Mouse (Mus musculus) embryonic facial prominence, embryonic 12.5 days (tissue): ENCODE data around the gene Rftn1. TPM values are rescaled to one million over a fixed set of nuclear protein-coding genes. Genes with fewer than 3 reads are reported as not detected.
A peak's percentile ranks its signal among the peaks of the same experiment; 100 is the strongest.

Experiments
- ATAC-seq: fragments of 200-750 bp; cut with Nextera tagmentation; 2 replicates; pipeline ENCODE4 v1.8.0; 2017; ENCODE audit not compliant: insufficient number of reproducible peaks, insufficient read depth, low FRiP score, low TSS enrichment
- H3K27ac ChIP-seq: fragments of 300-500 bp; sonication (generic); 2 replicates; pipeline ENCODE4 v1.5.1; 2016; ENCODE audit warnings: mild to moderate bottlenecking
- H3K27me3 ChIP-seq: fragments of 300-500 bp; sonication (generic); 2 replicates; pipeline ENCODE4 v1.6.1; 2016; ENCODE audit warnings: mild to moderate bottlenecking, moderate library complexity
- H3K36me3 ChIP-seq: fragments of 300-500 bp; sonication (generic); 2 replicates; pipeline ENCODE4 v1.6.1; 2016; ENCODE audit warnings: mild to moderate bottlenecking
- H3K4me1 ChIP-seq: fragments of 300-500 bp; sonication (generic); 2 replicates; pipeline ENCODE4 v1.6.1; 2016
- H3K4me2 ChIP-seq: fragments of 300-500 bp; sonication (generic); replicated peaks from 2 replicates; pipeline ENCODE4 v1.6.1; 2016; ENCODE audit warnings: mild to moderate bottlenecking, moderate library complexity
- H3K4me3 ChIP-seq: fragments of 300-500 bp; sonication (generic); 2 replicates; pipeline ENCODE4 v1.5.1; 2016; ENCODE audit warnings: mild to moderate bottlenecking
- H3K9ac ChIP-seq: fragments of 300-500 bp; sonication (generic); 2 replicates; pipeline ENCODE4 v1.6.1; 2016; ENCODE audit warnings: mild to moderate bottlenecking, moderate library complexity
- H3K9me3 ChIP-seq: fragments of 300-500 bp; sonication (generic); 2 replicates; pipeline ENCODE4 v1.6.1; 2016; ENCODE audit warnings: mild to moderate bottlenecking, moderate library complexity
- WGBS: fragments of 180-500 bp; shearing (Covaris S2); methylation state at CpG from one replicate; pipeline ENCODE4 v1.1.7; 2016; 5-methylcytosine and 5-hydroxymethylcytosine counted together
- polyA plus RNA-seq: library from polyadenylated mRNA; unstranded; fragments of >200 nt; fragmentation: Nextera tagmentation; extraction: Ambion mirVana; gene quantifications from 2 replicates; pipeline ENCODE4 v1.2.1, GENCODE M21; 2016

The Rftn1 gene
- polyA plus RNA-seq, 1 experiment from 2014 or later: 12.1 TPM

DNA sequence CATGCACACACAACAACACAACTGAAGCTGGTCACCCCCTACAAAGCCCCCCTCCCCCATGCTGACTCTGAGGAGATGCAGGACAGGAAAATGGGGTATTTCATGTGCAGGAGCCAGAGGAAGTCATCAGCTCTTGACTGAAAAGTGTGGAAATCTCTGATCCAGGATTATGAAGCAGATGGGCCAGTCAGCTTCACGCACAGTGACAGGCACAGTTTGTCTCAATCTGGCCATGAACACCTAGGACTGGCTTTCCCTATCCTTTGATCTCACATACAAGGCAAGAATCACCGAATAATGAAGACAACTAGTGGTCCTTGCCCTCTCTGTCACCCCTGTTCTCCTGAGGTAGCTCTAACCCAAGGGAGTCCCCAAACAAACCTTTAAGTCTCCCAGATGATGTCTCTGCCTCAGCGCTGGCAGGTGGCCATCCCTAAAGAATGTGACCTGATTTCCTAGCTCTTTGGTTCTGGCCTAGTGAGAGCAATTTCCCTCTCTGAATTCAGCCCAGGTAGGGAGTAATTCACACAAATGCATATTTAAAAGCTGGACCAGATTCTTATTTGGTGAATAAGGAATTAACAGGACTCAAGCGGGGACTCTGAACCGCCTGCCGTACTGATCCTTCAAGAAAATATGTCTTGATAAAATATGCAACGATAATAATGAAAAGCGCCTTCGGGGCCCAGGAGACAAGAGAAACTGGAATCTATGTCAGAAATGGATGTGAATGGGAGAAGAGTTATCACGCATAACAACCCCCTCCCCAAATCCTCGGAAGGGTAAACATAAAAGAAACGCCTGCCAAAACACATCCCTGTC, 6.0 kb downstream of the Rftn1 start:
- Histone ChIP-seq H3K9ac (no peak overlapping the region), H3K4me1 (0 out of 2 replicates have a peak, but pooled peaks cover 4% of the 10 kb centered on the region), H3K27me3 (0 out of 2 replicates have a peak, but pooled peaks cover 3% of the 10 kb centered on the region), H3K9me3 (no peaks in the 10 kb centered on the region), H3K36me3 (no peaks in the 10 kb centered on the region), H3K27ac (no peak overlapping the region), H3K4me3 (no peak overlapping the region), H3K4me2 (no peak overlapping the region)
- 82% methylated on average over 12 of the region's 12 CpGs for WGBS
- no peak for ATAC-seq

DNA sequence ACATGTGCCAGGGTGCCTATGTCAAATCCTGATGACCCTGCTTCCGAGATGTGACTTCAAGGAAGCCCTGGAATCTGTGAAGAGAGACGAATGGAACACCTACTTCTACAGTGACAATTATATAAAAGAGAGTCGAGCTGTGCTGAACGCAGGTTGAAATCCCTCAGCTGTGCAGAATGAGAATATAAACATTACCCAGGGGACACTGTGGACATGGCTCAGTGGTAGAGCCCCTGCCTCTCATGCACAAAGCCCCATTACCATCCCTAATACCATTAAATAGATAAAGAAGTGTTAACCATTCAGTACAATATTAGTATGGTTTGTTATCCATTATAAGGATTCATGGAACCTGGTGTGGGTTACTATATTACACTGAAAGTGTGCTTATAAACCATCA, 7.2 kb downstream of the Rftn1 start:
- no peak overlapping the region for H3K27ac ChIP-seq
- H3K4me2 ChIP-seq: no peak overlapping the region
- H3K9ac ChIP-seq: no peak overlapping the region
- no peaks in the 10 kb centered on the region for H3K27me3 ChIP-seq
- H3K4me1 ChIP-seq: 0 out of 2 replicates have a peak, but pooled peaks cover 4% of the 10 kb centered on the region
- no peaks in the 10 kb centered on the region for H3K9me3 ChIP-seq
- H3K4me3 ChIP-seq: no peak overlapping the region
- no peak for ATAC-seq
- H3K36me3 ChIP-seq: no peaks in the 10 kb centered on the region
- 77% methylated on average over 4 of the region's 4 CpGs for WGBS

DNA sequence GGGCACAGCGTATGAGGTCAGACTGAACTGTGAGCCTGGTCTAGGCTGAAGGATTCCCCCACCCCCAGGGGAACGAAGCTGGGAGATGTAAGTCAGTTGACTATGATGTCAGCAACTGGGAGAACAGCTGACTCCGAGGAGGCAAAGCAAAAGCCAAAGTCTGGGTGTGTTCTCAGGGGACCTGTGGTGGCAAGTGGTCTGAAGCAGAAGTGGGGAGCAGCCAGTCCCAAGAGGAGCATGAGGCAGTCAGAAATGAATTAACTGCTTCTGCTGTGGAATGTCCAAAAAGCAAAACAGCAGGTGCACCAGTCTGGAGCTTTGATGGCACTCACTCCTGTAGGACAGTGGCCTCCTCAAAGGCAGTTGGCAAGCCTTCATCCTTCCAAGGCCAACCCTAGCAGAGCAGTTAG, 7.9 kb downstream of the Rftn1 start:
- Histone ChIP-seq H3K4me2 (no peak overlapping the region), H3K36me3 (no peaks in the 10 kb centered on the region), H3K9me3 (0 out of 2 replicates have a peak, but pooled peaks cover 2% of the 10 kb centered on the region), H3K27ac (no peak overlapping the region), H3K4me3 (no peak overlapping the region), H3K9ac (no peak overlapping the region), H3K27me3 (no peaks in the 10 kb centered on the region), H3K4me1 (0 out of 2 replicates have a peak, but pooled peaks cover 4% of the 10 kb centered on the region)
- 71% methylated on average over 3 of the region's 3 CpGs for WGBS
- ATAC-seq: no peak

DNA sequence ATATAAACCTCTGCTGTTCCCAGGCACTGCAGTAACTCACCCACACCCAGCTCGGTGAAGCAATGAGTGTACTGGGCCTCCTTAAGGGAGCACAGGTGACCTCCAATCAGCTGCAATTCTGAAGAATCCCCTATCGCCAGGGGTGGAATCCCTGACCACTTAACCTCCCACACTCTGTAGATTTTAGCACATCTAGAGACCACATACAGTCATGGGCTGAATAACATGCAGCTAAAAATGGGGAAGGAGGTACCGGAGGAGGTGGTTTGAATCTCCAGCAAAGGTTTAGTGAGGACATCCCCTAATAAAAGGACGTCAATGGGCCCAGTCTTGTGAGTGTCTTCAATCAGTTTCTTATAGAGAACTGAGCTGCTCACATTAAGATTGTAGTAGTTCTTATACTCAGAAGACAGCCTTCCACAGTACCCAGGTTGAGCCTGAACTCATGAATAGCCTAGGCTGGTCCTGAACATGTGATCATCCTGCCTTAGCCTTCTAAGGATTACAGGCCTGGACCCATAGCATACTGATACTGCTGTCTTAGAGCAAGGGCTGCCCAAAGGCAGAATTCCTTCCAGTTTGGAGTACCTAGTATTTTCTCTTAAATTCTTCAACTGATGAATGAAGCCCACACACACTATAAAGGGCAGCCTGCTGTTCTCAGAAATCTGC, 9.4 kb downstream of the Rftn1 start:
- H3K4me2 ChIP-seq: no peak overlapping the region
- no peaks in the 10 kb centered on the region for H3K36me3 ChIP-seq
- H3K4me1 ChIP-seq: 0 out of 2 replicates have a peak, but pooled peaks cover 4% of the 10 kb centered on the region
- 87% methylated on average over 4 of the region's 4 CpGs for WGBS
- no peak for ATAC-seq
- H3K27me3 ChIP-seq: no peaks in the 10 kb centered on the region
- H3K9me3 ChIP-seq: 0 out of 2 replicates have a peak, but pooled peaks cover 5% of the 10 kb centered on the region
- no peak overlapping the region for H3K27ac ChIP-seq
- no peak overlapping the region for H3K4me3 ChIP-seq
- no peak overlapping the region for H3K9ac ChIP-seq

DNA sequence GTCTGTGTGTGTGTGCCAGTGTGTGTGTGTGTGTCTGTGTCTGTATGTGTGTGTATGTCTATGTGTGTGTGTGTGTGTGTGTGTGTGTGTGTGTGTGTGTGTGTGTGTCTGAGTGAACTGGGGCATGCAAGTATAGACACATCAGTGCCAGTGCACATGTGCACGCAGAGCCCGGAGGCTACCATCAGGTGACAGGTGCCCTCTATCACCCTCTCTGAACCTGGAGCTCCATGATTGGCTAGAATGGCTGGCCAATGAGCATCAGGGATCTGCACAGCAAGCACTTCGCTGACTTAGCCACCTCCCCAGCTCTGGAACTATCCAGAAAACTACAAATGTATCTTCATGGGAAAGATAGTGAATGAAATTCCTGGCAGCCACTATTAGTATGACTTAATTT, 16.7 kb downstream of the Rftn1 start:
- no peak overlapping the region for H3K4me2 ChIP-seq
- 92% methylated on average over 3 of the region's 3 CpGs for WGBS
- H3K27me3 ChIP-seq: no peaks in the 10 kb centered on the region
- H3K4me3 ChIP-seq: no peak overlapping the region
- no peak overlapping the region for H3K9ac ChIP-seq
- no peaks in the 10 kb centered on the region for H3K36me3 ChIP-seq
- H3K9me3 ChIP-seq: 0 out of 2 replicates have a peak, but pooled peaks cover 5% of the 10 kb centered on the region
- no peak overlapping the region for H3K27ac ChIP-seq
- H3K4me1 ChIP-seq: peaks cover 14% of the 10 kb centered on the region
- ATAC-seq: no peak

DNA sequence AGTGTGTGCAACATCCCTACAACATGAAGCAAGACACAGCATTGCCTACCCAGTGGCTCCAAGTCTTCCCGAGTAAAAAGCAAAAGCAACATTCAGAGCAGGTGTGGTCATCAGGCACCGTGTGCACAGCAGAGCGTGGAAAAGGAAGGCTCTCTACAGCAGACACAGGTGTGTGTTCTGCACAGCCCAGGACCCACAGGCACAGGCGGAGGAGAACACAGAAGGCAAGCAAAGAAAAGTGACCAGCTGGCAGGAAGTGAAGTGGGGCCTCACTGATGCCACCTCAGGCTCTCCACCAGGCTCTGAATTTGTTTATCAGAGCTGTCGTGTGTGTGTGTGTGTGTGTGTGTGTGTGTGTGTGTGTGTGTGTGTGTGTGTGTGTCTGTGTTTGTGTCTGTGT, 17.1 kb downstream of the Rftn1 start:
- 86% methylated on average over 5 of the region's 5 CpGs for WGBS
- Histone ChIP-seq H3K27me3 (no peaks in the 10 kb centered on the region), H3K36me3 (no peaks in the 10 kb centered on the region), H3K4me2 (no peak overlapping the region), H3K4me1 (peaks cover 14% of the 10 kb centered on the region), H3K9ac (no peak overlapping the region), H3K27ac (no peak overlapping the region), H3K4me3 (no peak overlapping the region), H3K9me3 (0 out of 2 replicates have a peak, but pooled peaks cover 5% of the 10 kb centered on the region)
- ATAC-seq: no peak

GRCm38 (mm10) chr17:50172795-50173194, 17.7 kb downstream of the Rftn1 start:
- Histone ChIP-seq H3K4me3 (no peak overlapping the region), H3K27ac (no peak overlapping the region), H3K4me1 (peaks cover 14% of the 10 kb centered on the region), H3K9me3 (0 out of 2 replicates have a peak, but pooled peaks cover 5% of the 10 kb centered on the region), H3K9ac (no peak overlapping the region), H3K36me3 (no peaks in the 10 kb centered on the region), H3K4me2 (no peak overlapping the region), H3K27me3 (no peaks in the 10 kb centered on the region)
- WGBS: 97% methylated on average over 6 of the region's 6 CpGs
- ATAC-seq: no peak

- Histone ChIP-seq H3K27me3 (no peaks in the 10 kb centered on the region), H3K9ac (no peak overlapping the region), H3K36me3 (no peaks in the 10 kb centered on the region), H3K4me2 (no peak overlapping the region), H3K4me3 (no peak overlapping the region), H3K27ac (no peak overlapping the region), H3K4me1 (peaks cover 14% of the 10 kb centered on the region), H3K9me3 (no peaks in the 10 kb centered on the region)
- ATAC-seq: no peak
- 60% methylated on average over 6 of the region's 6 CpGs for WGBS
Measured at GRCm38 (mm10) chr17:50170935-50171545, 19.4 kb downstream of the Rftn1 start.

GRCm38 (mm10) chr17:50169946-50170427, 20.5 kb downstream of the Rftn1 start:
- no peak overlapping the region for H3K4me2 ChIP-seq
- no peak overlapping the region for H3K4me3 ChIP-seq

DNA sequence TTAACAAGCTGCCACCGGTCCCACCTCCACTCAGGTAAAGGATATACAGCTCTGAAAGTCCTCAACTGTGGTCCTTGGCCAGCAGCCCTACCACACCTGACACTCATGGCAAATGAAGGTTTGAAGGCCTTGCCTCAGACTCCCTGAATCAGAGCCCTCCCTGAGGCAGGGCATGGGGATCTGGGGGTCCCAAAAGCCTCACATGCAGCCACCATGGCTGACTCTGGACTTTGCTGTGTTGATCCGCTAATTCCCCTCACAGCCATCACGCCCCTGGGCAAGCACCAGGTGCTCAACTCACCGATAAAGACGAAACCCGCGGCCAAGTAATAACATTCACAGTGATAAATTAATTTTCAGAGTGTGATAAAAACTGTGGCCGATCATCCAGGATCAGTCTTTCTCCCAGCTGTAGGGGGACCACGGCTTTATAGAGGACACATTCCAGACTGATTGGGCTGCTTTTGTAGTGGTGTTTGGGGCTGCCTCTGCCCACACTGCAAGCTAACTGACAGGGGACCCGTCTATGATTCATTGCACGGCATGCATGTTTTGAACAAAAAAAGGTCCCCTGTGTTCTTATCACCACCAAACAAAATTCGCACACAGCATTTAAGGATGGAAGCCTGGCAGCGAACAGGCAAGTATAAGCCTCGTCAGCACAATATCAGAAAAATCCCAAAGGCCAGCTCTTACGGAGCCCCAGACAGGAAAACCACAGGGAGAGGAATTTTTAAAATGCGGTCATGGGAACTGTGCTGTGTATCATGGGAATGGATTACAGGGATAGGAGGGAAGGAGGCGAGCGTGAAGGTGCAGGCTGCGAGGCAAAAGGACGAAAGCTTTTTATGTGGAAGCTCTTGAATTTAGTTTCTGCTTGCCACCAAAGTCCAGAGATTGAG, 29.3 kb downstream of the Rftn1 start:
- Histone ChIP-seq H3K4me2 (no peak overlapping the region), H3K9ac (no peak overlapping the region), H3K4me3 (no peak overlapping the region), H3K9me3 (peaks cover 4% of the 10 kb centered on the region; the same call in 1 of the 2 replicates), H3K4me1 (no peaks in the 10 kb centered on the region), H3K36me3 (no peaks in the 10 kb centered on the region), H3K27me3 (no peaks in the 10 kb centered on the region), H3K27ac (no peak overlapping the region)
- ATAC-seq: no peak
- 79% methylated on average over 20 of the region's 20 CpGs for WGBS

More at GRCm38 (mm10) chr17:50169946-50170427, 20.5 kb downstream of the Rftn1 start:
- Histone ChIP-seq H3K4me1 (peaks cover 14% of the 10 kb centered on the region), H3K9me3 (no peaks in the 10 kb centered on the region), H3K9ac (no peak overlapping the region), H3K36me3 (no peaks in the 10 kb centered on the region), H3K27me3 (no peaks in the 10 kb centered on the region), H3K27ac (no peak overlapping the region)
- no peak for ATAC-seq
- 56% methylated on average over 7 of the region's 7 CpGs for WGBS

- H3K4me3 ChIP-seq: no peak overlapping the region
- 66% methylated on average over 6 of the region's 6 CpGs for WGBS
- no peak overlapping the region for H3K27ac ChIP-seq
- no peaks in the 10 kb centered on the region for H3K4me1 ChIP-seq
- no peak overlapping the region for H3K4me2 ChIP-seq
- H3K36me3 ChIP-seq: no peaks in the 10 kb centered on the region
- no peaks in the 10 kb centered on the region for H3K27me3 ChIP-seq
- H3K9ac ChIP-seq: no peak overlapping the region
- 0 out of 2 replicates have a peak, but pooled peaks have one; percentile 28 for ATAC-seq
- H3K9me3 ChIP-seq: peaks cover 4% of the 10 kb centered on the region; the same call in 1 of the 2 replicates
Measured at GRCm38 (mm10) chr17:50160357-50160756, 30.1 kb downstream of the Rftn1 start.
